Mouse (Mus musculus) MEL (cell line): Measurements from ENCODE around the gene Srsf3. TPM values are rescaled to one million over a fixed set of nuclear protein-coding genes. Genes with fewer than 3 reads are reported as not detected.
"Not testable (repeated sequence)": the region's sequence is repeated elsewhere in the genome, so short reads cannot be mapped to it uniquely, and the experiment has no call there.

ENCODE experiments used
- DNase-seq: peaks from one replicate; pipeline ENCODE4 v3.0.0; 2011; ENCODE audit warnings: low read depth, low spot score
- H3K27ac ChIP-seq: 2 replicates; pipeline ENCODE4 v1.5.1; 2012; ENCODE audit warnings: low read depth, mild to moderate bottlenecking, control low read depth, low read length, moderate library complexity; ENCODE audit not compliant: control insufficient read depth
- H3K27me3 ChIP-seq, 2 experiments: fragments of 150-350 bp in 1 of 2; sonication (generic) in 1 of 2; 2 replicates each; pipeline ENCODE4 v1.6.1; 2012; ENCODE audit warnings: low read length in 2 of 2, mild to moderate bottlenecking in 2 of 2, improper control_type of control experiment in 1 of 2, moderate library complexity in 1 of 2; ENCODE audit not compliant: insufficient read depth in 2 of 2, control insufficient read depth in 1 of 2
- H3K36me3 ChIP-seq, 2 experiments: 2 replicates each; pipeline ENCODE4 v1.6.1; 2012 to 2014; ENCODE audit warnings: low read length in 2 of 2, improper control_type of control experiment in 1 of 2, inconsistent platforms in 1 of 2, mild to moderate bottlenecking in 1 of 2; ENCODE audit not compliant: insufficient read depth in 2 of 2, control insufficient read depth in 1 of 2
- H3K4me1 ChIP-seq, 2 experiments: fragments of 150-350 bp in 1 of 2; sonication (generic) in 1 of 2; 2 replicates each; pipeline ENCODE4 v1.6.1; 2012; ENCODE audit warnings: low read length in 2 of 2, improper control_type of control experiment in 1 of 2, mild to moderate bottlenecking in 1 of 2; ENCODE audit not compliant: insufficient read depth in 2 of 2, control insufficient read depth in 1 of 2
- H3K4me3 ChIP-seq, 2 experiments: fragments of 150-350 bp in 1 of 2; sonication (generic) in 1 of 2; 2 replicates each; pipeline ENCODE4 v1.5.1; 2012; ENCODE audit warnings: low read depth in 2 of 2, low read length in 2 of 2, mild to moderate bottlenecking in 2 of 2, moderate library complexity in 2 of 2, control low read depth in 1 of 2, improper control_type of control experiment in 1 of 2; ENCODE audit not compliant: control insufficient read depth in 1 of 2, insufficient read depth in 1 of 2
- H3K79me2 ChIP-seq: 2 replicates; pipeline ENCODE4 v1.6.1; 2012; ENCODE audit warnings: mild to moderate bottlenecking, low read length, moderate library complexity; ENCODE audit not compliant: control insufficient read depth, poor library complexity, insufficient read depth
- H3K9ac ChIP-seq: 2 replicates; pipeline ENCODE4 v1.6.1; 2012; ENCODE audit warnings: low read depth, mild to moderate bottlenecking, control low read depth, low read length, moderate library complexity; ENCODE audit not compliant: control insufficient read depth, poor library complexity, severe bottlenecking
- H3K9me3 ChIP-seq: fragments of 150-350 bp; sonication (generic); replicated peaks from 2 replicates; pipeline ENCODE4 v1.6.1; 2012; ENCODE audit warnings: mild to moderate bottlenecking, low read length, improper control_type of control experiment, moderate library complexity; ENCODE audit not compliant: insufficient read depth
- CTCF ChIP-seq, 3 experiments: IDR thresholded peaks in 2 of 3; conservative IDR thresholded peaks in 1 of 3; 2 replicates each; pipeline ENCODE4 v1.5.1; 2011 to 2012; ENCODE audit warnings: low read length in 3 of 3, low read depth in 2 of 3, mild to moderate bottlenecking in 2 of 3, improper control_type of control experiment in 1 of 3, inconsistent platforms in 1 of 3, mixed read lengths in 1 of 3, moderate library complexity in 1 of 3; ENCODE audit not compliant: control insufficient read depth in 1 of 3, insufficient read depth in 1 of 3, poor library complexity in 1 of 3, severe bottlenecking in 1 of 3
- E2F4 ChIP-seq: IDR thresholded peaks from 2 replicates; pipeline ENCODE4 v1.6.1; 2011; ENCODE audit warnings: low read depth, low read length, improper control_type of control experiment, borderline replicate concordance
- KAT2A ChIP-seq: conservative IDR thresholded peaks from 2 replicates; pipeline ENCODE4 v1.6.1; 2012; ENCODE audit warnings: low read depth, low read length, improper control_type of control experiment, inconsistent platforms
- MAX ChIP-seq: IDR thresholded peaks from 2 replicates; pipeline ENCODE4 v1.6.1; 2011; ENCODE audit warnings: low read length, improper control_type of control experiment
- MXI1 ChIP-seq: IDR thresholded peaks from 2 replicates; pipeline ENCODE4 v1.6.1; 2011; ENCODE audit warnings: mild to moderate bottlenecking, low read depth, low read length, improper control_type of control experiment
- MYB ChIP-seq: IDR thresholded peaks from 2 replicates; pipeline ENCODE4 v1.6.1; 2011; ENCODE audit warnings: mild to moderate bottlenecking, low read depth, low read length, improper control_type of control experiment
- MYC ChIP-seq: IDR thresholded peaks from 2 replicates; pipeline ENCODE4 v1.6.1; 2011; ENCODE audit warnings: low read depth, mild to moderate bottlenecking, low read length, improper control_type of control experiment, moderate library complexity
- POLR2A ChIP-seq, 2 experiments: IDR thresholded peaks; 2 replicates each; pipeline ENCODE4 v1.6.1; 2011 to 2012; ENCODE audit warnings: low read length in 2 of 2, mild to moderate bottlenecking in 2 of 2, control low read depth in 1 of 2, improper control_type of control experiment in 1 of 2, low read depth in 1 of 2, moderate library complexity in 1 of 2; ENCODE audit not compliant: control insufficient read depth in 1 of 2, insufficient read depth in 1 of 2, poor library complexity in 1 of 2
- POLR2AphosphoS2 ChIP-seq: IDR thresholded peaks from 2 replicates; pipeline ENCODE4 v1.6.1; 2011; ENCODE audit warnings: low read length, improper control_type of control experiment
- RCOR1 ChIP-seq: IDR thresholded peaks from 2 replicates; pipeline ENCODE4 v1.6.1; 2012; ENCODE audit warnings: low read depth, mild to moderate bottlenecking, inconsistent platforms, low read length, improper control_type of control experiment
- TAL1 ChIP-seq: IDR thresholded peaks from 2 replicates; pipeline ENCODE4 v1.6.1; 2012; ENCODE audit warnings: mild to moderate bottlenecking, inconsistent platforms, low read length, moderate library complexity, mixed read lengths
- TBP ChIP-seq: IDR thresholded peaks from 2 replicates; pipeline ENCODE4 v1.8.0; 2011; ENCODE audit warnings: low read depth, low read length, improper control_type of control experiment
- USF1 ChIP-seq: IDR thresholded peaks from 2 replicates; pipeline ENCODE4 v1.6.1; 2014; ENCODE audit warnings: low read depth, mild to moderate bottlenecking, inconsistent platforms, low read length, improper control_type of control experiment, moderate library complexity
- ZNF384 ChIP-seq: IDR thresholded peaks from 2 replicates; pipeline ENCODE4 v1.6.1; 2012; ENCODE audit warnings: low read depth, mild to moderate bottlenecking, inconsistent platforms, low read length, improper control_type of control experiment
- polyA plus RNA-seq, 2 experiments: library from polyadenylated mRNA; stranded (reverse) in 1 of 2; unstranded in 1 of 2; fragments of >175 nt in 1 of 2; fragments of >200 nt in 1 of 2; gene quantifications; 2 replicates each; pipeline versions ENCODE4 v1.2.1 to v1.2.4; 2012; ENCODE audit warnings: low replicate concordance in 2 of 2, low read depth in 1 of 2; ENCODE audit not compliant: insufficient read length in 2 of 2, insufficient read depth in 1 of 2, missing spikeins in 1 of 2
- total RNA-seq: library from RNA; depleted of rRNA; stranded (reverse); fragments of 300-350 nt; gene quantifications from 2 replicates; pipeline ENCODE4 v1.2.3, GENCODE M21; 2012

Gene Srsf3
- total and polyA plus RNA-seq, 3 experiments = 326 to 556 (median 367) TPM

DNA sequence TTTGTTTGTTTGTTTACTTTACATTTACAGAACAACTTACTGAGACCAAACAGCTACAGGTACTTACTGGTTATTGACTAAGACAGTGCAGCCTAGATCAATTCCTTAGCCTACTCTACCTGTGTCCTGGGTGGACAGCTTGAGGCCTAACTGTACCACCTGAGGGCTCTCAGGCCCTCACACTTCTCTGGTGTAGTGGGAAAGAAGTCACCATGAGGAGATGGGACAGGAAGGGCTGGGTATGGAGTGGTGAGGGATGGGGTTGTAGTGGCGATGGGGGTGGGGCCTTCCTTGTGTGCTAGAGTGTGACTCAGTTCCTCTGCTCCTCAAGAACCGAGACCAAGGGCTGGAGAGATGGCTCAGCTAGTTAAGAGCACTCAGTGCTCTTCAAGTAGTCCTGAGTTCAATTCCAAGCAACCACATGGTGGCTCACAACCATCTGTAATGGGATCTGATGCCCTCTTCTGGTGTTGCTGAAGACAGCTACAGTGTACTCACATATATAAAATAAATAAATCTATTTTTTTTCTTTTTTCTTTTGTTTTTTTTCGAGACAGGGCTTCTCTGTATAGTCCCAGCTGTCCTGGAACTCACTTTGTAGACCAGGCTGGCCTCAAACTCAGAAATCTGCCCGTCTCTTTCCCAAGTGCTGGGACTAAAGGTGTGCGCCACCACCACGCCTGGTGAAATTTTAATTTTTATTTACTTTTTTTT, 1.9 kb upstream of the Srsf3 start:
- H3K4me3 ChIP-seq = no peak overlapping the region
- H3K9me3 ChIP-seq = no peaks in the 10 kb centered on the region
- H3K27me3 ChIP-seq = no peaks in the 10 kb centered on the region
- H3K79me2 ChIP-seq = peaks cover 35% of the 10 kb centered on the region
- DNase-seq = peak; percentile 79
- H3K27ac ChIP-seq = peak overlapping the region; percentile 40
- H3K4me1 ChIP-seq = peaks cover 0 to 1% of the 10 kb centered on the region in 2 experiments; a peak in 1 of 4 replicates
- H3K9ac ChIP-seq = no peak overlapping the region
- H3K36me3 ChIP-seq = peaks cover 8 to 12% of the 10 kb centered on the region in 2 experiments
- TF ChIP-seq MYC (peak; percentile 85), TAL1 (no peak), MAX (peak; percentile 38; the same call in 1 of the 2 replicates), ZNF384 (peak; percentile 63), TBP (peak; percentile 89), CTCF (IDR thresholded peaks at IDR 0.05 in 2 of 3, conservative IDR thresholded peaks at IDR 0.05 in 1 of 3; ENCODE audit: control insufficient read depth in 1 of 3, insufficient read depth in 1 of 3, low read depth in 2 of 3, low read length in 3 of 3, poor library complexity in 1 of 3, severe bottlenecking in 1 of 3) (peak; percentile 12 to 42 (median 12); a peak in 2 of 6 replicates)

DNA sequence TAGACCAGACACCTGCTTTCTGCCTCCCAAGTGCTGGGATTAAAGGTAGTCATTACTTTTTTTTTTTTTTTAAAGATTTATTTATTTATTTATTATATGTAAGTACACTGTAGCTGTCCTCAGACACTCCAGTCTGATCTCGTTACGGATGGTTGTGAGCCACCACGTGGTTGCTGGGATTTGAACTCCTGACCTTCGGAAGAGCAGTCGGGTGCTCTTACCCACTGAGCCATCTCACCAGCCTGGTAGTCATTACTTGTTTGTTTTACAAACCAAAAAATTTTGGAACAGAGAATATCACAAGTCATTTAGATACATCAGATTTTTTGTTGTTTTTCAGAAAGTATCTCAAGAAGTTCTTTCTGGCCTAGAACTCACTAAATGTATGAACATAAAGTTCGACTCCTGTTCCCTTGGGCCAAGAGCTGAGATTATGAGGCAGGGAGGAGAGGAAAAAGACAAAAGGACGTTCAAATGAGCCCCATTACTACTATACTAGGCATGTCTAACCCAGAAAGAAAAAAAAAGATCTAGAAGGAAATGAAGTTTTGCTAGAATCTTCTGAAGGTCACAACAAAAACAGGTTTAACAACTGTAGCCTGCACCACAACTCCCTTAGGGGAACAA, 1.2 kb upstream of the Srsf3 start:
- Histone ChIP-seq H3K27ac (peak overlapping the region; percentile 98), H3K79me2 (peaks cover 41% of the 10 kb centered on the region), H3K9ac (peak overlapping the region; percentile 97), H3K4me3 (peak overlapping the region; percentile 68 to 87), H3K36me3 (peaks cover 14 to 15% of the 10 kb centered on the region in 2 experiments)
- TF ChIP-seq MXI1 (peak; percentile 60; the same call in 1 of the 2 replicates), TBP (peak; percentile 96), ZNF384 (0 out of 2 replicates have a peak, but pooled peaks have one; percentile 29), USF1 (peak; percentile 44; the same call in 1 of the 2 replicates)
- not testable (repeated sequence) for H3K9me3 ChIP-seq, H3K4me1 ChIP-seq, H3K27me3 ChIP-seq
- DNase-seq = peak; percentile 61

DNA sequence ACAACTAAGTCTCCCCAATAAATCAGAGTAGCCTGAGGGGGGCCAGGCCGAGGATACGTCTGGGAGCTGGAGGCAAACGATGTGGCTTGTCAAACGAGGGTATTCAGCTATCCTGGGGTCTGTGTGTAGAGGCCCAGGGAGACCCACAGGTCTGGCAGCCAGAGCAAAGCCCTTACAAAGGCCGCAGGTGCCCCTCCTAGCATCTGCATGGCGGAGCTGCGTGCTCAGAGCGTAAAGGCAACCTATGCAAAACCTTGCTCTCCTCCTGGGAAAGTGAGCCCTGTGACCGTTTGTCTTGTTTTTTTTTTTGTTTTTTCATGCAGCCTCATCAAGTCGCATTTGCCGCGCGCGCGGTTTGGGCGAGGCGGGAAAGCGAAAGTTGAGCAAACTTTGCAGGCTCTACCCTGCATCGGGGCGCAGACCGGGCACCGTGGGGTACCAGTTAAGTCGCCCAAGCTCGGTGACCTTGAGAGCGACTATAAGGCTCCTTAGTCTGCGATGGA, 606 bp upstream of the Srsf3 start:
- peaks cover 20 to 21% of the 10 kb centered on the region in 2 experiments for H3K36me3 ChIP-seq
- H3K4me3 ChIP-seq = peak overlapping the region; percentile 68 to 87
- peaks cover 2 to 8% of the 10 kb centered on the region in 2 experiments; a peak in 1 of 4 replicates for H3K4me1 ChIP-seq
- H3K27me3 ChIP-seq = no peaks in the 10 kb centered on the region
- TF ChIP-seq MYB (0 out of 2 replicates have a peak, but pooled peaks have one; percentile 19), ZNF384 (peak; percentile 66; the same call in 1 of the 2 replicates), POLR2A (IDR thresholded peaks at IDR 0.05; ENCODE audit: control insufficient read depth in 1 of 2, insufficient read depth in 1 of 2, low read depth in 1 of 2, low read length in 2 of 2, poor library complexity in 1 of 2) (peak in 1 of 2 experiments; percentile 22; a peak in 3 of 4 replicates), RCOR1 (no peak), KAT2A (peak; percentile 40; the same call in 1 of the 2 replicates), POLR2AphosphoS2 (no peak), E2F4 (peak; percentile 91), MAX (no peak), TBP (0 out of 2 replicates have a peak, but pooled peaks have one; percentile 27)
- no peaks in the 10 kb centered on the region for H3K9me3 ChIP-seq
- peaks cover 47% of the 10 kb centered on the region for H3K79me2 ChIP-seq
- H3K9ac ChIP-seq = peak overlapping the region; percentile 97
- H3K27ac ChIP-seq = peak overlapping the region; percentile 98
- DNase-seq = peak; percentile 82
